Mouse (Mus musculus): ENCODE data around the gene Exosc7.

- TF ChIP-seq CTCF (IDR thresholded peaks at IDR 0.05; ENCODE audit: low read depth, low read length) (no peak), POLR2A (IDR thresholded peaks at IDR 0.05; ENCODE audit: insufficient read depth, low read length) (no peak)
Observed at GRCm38 (mm10) chr9:123087558-123087957, 25.5 kb upstream of the Exosc7 start.

Data from ES-Bruce4 (cell line).